Mouse (Mus musculus) adrenal gland, postnatal 10 days (tissue): ENCODE measurements around the gene Kbtbd13. TPM values are rescaled to one million over a fixed set of nuclear protein-coding genes. Genes with fewer than 3 reads are reported as not detected.
A peak's percentile ranks its signal among the peaks of the same experiment; 100 is the strongest.

Source experiments
- DNase-seq: peaks from one replicate; pipeline ENCODE4 v3.0.0; 2021; ENCODE audit warnings: mixed read lengths
- total RNA-seq, 2 experiments: library from RNA; stranded (reverse); gene quantifications; 2 replicates each; pipeline ENCODE4 v1.2.3; 2021

Kbtbd13 gene
- total RNA-seq, 2 experiments from 2014 or later = 0.84 to 3.9 TPM

DNA sequence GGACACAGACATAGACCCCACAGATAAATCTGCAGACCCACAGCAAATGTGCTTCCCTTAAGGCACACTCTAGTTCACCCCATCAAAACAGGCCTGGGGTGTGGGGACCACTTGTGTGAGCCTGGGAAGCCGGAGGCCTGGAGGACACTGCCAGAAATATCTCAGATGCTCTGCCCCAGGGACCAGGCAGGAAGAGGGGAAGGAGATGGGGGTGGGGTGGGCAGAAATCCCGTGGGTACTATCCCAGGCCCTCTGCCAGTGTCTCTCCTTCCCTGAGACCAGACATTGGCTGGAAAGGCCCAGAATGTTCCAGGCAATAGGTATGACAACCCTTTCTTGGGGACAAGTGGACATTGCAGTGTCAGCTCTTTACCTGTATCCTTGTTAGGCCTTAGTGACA lies 2.2 kb upstream of the Kbtbd13 start:
- DNase-seq = peak; percentile 43

DNA sequence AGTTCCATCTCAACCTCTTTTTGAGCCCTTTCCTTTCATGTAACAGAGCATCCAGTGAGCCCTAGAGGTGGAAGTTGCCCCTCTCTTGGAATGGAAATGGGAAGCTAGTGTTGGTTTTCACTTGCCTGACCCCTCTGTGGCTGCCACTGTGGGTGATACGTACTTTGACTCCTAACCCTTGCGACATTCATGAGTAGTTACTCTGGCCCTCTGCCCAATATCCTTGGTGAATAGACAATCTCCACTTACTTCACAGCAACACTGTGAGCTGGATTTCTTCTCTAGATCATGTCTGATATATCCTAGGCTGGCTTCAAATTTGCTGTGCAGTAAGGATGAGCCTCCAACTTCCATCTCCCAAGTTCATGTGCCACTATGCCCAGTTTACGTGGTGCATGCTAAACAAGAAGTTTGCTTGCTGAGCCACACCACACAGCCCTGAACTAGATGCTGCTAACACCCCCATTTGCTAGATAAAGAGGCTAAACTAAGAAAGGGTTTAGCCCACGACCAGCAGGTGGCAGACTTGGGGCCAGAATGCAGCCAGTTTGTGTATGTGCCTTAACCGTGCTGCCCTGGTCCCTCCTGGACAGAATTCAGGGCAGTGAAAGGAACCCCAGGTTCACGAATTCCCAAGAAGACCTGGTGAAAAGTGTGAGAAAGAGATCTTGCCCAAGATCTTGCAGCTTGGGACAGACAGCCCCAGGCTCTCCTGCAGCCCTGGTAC lies 1.3 kb upstream of the Kbtbd13 start:
- peak; percentile 84 for DNase-seq

DNA sequence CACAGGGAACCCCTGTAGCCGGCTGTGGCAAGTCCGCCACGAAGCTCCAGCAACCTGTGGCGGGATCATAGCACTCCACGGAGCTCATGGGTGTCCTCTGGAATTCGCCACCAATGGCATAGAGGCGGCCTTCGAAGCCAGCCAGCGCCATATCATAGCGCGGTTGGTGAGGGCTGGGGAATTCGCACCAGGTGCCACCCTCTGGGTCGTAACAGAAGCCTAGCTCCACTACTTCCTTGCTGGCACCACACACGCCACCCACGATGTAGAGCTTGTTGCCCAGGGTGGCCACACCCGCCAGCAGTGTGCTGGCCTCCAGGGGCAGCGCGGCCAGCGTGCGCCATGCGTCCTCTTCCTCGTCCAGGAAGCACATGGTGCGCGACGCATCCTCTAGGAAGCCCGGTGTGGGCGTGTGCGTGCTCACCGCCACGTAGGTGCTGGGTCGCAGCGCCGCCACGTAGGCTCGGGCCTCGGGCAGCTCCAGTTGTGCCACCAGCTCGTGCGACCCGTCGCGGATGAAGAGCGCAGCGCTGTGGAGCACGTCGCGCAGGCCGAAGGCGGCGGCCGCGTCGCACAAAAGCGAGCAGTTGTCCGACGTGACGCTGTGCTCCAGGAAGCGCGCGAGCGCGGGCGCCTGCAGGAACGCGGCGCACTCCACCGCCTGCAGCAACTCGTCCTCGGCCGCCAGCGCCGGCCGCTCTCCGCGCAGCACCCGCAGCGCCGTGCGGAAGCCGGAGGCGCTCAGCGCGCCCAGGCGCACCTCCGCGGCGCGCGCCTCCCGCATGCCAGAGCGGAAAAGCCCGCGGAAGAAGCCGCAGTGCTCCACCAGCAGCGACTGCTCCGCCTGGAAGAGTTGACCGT lies 470 bp downstream of the Kbtbd13 start:
- peak; percentile 35 for DNase-seq

DNA sequence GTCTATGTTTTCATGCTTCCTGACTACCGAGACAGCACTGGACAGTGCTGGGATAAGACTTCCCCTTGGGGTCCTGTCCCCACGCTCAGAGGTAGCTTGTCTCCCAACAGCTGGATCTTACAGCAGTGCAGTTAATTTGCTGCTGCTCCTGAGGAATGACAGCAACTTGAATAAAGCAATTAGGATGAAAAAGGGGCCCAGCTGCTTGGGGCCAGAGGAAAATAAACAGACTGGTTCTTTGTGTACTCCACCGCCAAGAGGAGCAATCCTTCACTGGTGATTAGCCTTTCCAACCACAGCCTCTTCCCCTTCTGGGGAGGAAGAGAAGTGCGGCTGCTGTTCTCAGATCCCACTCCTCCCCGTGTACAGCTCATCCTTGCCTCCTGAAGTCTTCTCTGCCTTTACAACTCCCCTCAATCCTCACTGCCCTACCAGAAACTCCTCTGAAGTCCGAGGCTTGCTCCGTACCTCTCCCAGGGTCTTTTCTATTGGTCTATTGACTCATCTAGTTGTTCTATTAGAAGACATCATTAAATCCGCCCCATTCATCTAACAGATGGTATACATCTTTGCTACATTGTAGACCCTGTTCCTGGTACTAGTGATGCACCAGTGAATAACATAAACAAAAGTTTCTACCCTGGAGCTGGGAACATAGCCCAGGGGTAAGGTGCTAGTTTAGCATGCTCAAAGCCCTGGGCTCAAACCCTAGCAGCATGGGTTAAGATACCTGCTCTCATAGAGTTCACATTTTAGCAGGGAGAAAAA lies 4.9 kb downstream of the Kbtbd13 start:
- no peak for DNase-seq

DNA sequence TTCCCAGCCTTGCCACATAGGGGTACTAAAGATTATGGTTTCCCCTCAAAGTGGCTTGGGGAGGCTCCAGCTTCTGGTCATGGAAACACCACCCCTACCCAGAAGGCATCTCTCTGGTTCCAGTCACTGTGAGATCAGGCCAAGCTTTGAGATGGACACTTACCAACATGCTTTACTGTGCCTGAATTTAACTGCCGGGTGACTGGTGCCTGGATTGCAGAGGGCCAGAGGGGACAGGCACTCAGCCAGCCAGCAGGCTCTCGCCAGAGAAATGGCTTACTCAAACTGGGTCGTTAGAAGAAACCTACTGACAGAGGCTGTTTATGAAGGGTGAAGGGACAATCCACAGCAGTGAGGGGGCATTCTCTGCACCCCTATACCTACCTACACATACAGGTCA lies 7.2 kb downstream of the Kbtbd13 start:
- peak; percentile 67 for DNase-seq

DNA sequence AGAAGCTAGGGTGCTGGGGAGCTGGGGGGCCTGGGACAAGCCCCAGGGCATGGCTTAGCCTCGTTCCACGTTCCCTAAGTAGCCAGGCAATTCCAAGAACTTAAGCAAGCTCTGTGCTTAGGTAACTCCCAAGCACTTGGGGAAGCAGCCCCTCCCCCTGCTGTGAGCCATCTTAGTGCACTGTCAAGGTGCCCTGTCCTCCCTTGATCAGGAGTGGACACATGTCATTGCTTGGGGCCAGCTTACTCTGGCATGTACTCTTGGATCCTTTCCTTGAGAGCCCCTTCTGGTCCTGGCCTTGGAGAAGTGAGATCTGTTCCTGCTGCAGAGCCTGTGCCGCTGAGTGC lies 8.7 kb downstream of the Kbtbd13 start:
- DNase-seq = peak; percentile 46

DNA sequence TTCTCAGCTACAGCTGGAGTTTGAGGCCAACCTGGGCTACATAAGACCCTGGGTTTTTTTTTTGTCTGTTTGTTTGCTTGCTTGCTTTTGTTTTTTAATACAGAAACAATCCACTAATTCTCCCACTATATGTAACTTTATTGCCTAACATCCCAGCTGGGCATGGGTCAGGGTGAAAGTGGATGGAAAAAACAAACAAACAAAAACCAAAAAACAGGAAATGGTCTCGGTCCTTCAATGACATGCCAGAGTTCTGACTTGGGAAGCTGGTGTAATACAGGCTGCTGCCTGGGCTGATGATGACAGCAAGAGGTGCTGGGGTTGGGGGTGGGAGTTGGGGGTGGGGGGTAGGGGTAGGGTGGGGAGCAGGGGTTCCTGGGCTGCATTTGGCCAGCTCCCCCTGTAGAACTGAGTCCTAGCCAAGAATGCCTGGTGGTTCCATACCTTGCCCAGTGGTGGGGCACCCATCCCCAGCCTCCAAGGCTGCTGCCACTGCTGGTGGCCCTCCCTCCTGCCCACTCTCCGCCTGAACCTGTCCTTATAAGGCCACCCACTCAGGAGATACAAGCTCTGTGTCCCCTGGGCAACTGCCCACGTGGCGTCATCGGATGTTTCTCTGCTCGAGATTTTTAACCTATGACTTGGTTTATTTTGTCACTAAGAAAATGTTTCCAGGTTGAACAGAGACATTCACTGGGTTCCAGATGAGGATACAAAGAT lies 9.3 kb downstream of the Kbtbd13 start:
- DNase-seq = no peak

DNA sequence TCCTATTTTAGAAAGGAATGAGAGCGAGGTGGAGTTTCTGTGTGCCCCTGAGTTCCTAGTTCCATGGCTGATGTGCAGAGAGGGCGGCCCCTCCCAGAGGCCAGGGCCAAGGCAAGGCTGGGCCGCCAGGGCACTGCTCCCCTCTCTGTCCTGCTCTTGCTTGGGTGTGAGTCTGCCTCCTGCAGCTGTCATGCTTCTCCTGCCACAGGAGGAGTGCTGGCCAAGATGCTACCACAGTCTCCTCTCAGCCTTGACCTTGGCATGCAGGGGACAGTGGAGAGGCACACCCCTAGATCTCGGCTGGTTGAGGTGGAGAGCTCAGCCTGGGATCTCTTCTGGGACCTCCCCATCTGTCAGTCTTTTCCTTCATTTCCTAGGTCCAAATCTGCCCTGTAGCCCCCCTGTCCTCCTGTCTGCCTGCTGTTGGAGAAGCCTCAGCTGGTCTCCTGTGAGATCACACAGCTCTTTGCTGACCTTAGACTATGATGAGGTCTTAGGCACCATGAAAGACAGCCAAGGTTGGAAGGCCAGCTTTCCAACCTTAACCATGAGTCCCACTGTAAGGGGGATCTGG lies 10.3 kb downstream of the Kbtbd13 start:
- DNase-seq = no peak

DNA sequence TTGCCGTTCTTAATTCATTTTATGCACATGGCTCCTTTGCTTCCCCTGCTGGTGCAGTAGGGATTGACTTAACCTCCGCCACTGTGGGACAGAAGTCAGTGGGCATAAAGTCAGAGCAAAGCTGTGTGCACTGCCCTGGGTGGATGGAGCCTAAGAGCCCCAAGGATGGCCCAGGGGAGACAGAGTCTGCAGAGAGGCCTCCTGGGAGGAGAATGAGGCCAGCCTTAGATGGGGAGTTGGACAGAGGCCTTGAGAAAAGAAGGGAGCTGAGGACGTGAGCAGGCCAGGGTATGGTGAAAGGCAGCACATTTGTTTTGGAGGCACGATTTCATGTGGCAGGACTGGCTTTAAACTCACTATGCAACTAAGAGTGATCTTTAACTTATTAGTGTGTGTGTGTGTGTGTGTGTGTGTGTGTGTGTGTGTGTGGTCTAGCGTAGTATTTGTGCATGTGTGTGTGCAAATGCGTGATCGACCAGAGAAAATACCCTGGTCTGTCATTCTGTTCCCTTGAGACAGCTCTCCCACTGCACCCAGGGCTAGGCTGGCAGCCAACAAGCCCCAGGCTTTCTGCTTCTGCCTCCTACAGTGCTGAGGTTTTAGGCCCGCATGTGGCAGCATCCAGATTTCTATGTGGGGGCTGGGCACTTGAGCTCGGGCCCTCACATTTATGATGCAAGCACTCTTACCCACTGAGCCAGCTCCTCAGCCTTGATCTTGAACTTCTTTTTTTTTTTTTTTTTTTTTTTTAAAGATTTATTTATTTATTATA lies 16.1 kb downstream of the Kbtbd13 start:
- DNase-seq = peak; percentile 74

DNA sequence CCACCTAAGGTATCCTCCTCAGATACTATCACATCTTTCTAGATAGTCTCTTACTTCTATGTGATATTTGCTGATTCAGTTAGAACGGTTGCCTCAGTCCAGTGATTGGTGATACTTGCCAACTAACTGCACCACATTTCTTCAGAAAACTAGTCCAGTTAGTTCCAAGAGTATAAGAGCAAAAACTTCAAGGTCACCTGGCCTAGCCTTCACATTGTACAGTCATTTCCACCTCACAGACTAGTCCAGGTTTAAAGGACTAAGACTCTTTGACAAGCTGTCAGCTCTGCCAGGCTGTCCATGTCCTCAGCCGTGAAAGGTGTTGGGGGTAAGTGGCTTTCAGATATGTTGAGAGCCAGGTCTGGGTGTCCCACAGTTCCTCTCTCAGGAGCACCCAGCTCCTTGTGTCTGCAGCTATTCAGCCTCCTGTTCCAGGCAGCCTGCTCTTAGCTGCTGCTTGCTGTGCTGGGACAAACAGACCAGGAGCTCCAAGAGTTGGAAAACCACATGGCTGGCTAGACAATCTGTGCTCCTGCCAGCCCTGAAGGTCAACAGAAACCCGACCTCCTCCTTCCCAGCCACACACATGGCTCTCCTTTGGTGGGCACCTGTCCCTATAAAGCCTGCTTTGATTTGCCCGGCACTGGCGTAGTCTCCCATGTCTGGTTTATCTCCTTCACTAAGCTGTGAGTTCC lies 16.8 kb downstream of the Kbtbd13 start:
- peak; percentile 58 for DNase-seq

DNA sequence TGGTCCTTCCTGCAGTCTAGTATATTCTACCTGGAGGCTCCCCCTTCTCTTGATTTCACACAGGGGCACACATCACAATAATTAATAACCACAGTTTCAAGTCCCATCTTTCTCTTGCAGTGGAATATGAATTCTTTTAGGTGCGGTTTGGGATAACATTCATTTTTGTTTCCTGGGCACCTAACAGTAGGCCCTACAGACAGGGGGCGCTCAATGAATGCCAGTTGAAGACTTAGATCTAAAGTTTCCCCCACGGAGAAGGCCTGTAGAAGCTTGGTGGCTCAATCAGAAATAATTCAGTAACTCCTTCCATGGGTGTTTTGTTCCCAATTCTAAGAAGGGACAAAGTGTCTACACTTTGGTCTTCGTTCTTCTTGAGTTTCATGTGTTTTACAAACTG lies 19.0 kb downstream of the Kbtbd13 start:
- DNase-seq = peak; percentile 72

DNA sequence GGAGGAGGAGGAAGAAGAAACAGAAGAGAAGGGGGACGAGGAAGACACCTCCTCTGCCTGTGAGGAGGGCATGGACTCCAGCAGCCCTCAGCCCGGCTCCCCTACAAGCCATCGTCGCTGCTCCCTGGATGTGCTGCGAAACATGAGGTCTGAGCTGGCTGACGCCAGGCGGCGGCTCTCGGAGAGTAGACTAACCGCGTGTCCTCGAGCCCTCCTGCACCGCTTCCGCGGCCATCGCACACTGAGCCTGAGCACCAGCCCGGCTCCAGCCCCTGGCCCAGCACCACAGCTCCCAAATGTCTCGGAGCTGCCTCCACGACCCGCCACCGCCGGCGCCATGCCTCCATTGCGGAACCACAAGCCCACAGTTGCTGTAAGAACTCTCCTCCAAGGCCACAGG lies 19.7 kb downstream of the Kbtbd13 start:
- DNase-seq = no peak

DNA sequence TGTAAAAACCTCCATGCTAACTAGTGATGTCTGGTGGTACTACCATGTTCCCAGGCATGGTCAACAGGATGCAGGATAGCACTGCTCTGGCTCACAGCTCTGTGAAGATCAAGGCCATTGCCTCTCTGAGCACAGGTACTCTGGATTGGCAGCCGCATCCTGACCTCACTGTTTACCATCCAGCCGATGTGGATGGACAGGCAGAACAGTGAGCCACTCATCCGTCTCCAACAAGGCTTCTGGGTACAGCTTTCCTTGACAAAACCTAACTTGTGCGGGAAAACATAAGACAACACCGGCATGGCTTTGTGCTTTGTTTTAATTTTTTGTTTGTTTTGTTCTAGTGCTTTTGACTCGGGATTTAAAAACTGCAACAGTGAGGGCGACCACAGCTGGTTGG lies 25.7 kb downstream of the Kbtbd13 start:
- DNase-seq = no peak

DNA sequence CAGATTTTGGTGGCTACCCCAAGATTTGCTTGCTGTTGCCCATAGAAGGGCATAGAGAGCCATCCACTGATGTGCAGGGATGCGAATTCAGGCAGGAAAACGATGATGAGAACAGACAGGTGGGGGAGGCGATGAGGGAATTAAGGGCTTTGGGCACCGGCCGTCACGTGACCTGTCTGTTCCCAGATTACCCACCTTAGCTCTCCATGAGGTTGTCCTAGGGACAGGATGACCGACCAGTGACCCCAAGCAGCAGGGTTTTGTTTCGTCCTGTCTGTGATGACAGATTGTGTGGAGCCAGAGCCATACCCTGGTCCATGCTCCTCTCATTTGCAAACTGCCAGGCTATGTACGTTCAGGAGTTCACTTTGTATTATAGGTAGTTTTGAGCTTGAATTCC lies 27.8 kb downstream of the Kbtbd13 start:
- DNase-seq = no peak

DNA sequence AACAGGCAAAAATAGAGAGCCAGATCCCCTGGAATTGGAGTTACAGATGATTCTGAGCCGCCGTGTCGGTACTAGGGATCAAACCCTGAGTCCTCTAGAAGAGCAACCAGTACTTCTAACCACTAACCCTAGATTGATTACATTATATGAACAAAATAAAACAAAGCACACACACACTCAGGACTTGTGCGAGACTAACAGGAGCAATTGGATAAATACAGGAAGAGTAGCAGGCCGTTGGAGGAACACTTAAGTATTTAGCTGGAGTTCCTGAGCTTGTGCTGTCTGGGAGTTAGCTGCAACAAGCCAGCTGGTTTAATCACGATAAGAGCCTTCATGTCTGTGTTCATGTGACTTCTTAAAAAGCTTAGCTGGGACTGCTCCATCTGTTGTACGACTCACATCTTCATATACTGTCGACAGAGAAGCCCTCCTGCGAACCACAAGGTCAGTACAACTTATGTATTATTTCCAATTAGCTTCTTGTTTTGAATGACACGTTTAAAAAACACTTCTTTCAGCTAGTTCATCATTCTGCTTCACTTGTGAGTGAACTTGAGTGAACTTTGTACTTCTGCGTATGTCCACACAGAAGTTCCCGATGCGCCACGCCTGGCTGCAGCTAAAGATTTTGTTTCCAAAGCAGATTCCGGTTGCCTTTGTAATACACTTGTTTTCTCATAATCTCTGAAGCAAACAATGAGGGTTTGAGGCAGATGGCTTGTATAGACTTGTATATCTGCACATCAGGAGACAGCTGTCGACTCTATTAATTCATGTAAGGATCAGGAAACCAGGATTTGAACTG lies 30.6 kb downstream of the Kbtbd13 start, which contains the start of gene Ubap1l:
Gene Ubap1l, plus strand, starts transcription at position 401 of the 808 bp plus-strand sequence.
- no peak for DNase-seq

DNA sequence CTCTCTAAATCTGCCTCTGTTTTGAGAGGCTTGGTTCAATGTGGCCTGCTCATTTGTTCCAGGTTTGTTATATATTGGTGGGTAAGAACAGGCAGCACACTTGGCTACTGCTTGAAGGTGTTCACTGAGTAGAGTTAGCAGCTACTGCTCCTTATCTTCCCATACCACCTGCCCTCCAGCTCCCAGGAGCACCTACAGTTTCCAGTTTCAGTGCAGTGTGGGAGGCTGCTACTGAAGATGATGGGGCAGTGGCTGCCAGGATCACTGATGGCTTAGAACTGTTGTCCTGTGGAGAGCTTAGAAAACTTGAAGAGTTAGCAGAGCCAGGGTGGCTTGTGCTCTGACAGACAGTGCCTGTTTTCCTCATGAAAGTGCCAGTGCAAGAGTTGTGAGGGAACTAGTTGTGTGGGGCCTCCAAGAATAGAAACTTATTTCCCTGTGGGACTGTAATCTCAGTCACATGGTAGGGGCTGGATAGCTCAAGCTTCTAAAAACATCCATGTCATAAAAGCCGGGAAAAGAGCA lies 32.4 kb downstream of the Kbtbd13 start:
- no peak for DNase-seq

DNA sequence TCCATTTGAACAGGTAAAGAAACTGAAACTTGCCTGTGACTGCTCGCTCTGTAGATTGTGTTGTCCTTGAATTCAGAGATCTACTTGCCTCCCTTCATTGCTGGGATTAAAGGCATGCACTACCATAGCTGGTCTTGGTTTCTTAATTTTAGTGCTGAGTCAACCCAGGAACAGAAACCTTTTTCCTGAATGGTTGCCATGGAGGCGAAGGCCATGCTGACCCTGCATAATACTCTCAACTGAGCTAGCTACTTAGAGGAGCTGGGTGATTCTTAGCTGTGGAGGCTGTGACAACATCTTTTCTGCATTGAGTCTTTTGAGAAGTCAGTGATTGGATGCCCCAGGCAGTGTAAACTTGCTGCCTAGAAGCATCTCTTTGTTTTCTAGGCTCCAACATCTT lies 34.5 kb downstream of the Kbtbd13 start:
- DNase-seq = peak; percentile 73

DNA sequence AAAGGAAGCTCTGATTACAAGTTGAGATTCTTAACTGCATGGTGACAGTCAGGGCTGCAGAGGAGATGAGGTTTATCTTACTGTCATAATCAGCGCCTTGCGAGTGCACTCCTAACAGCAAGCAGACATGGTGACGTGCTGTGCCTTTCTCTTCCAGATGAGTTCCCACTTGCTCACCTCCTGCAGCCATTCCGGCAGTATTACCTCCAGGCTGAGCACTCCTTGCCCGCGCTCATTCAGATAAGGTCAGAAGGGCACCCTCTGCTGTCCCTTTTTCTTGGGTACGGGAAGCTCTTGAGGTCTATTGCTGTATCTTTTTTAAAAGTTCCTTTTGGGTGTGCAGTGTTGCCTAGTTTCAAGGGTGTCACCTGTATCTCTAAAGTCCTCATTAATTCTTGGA lies 34.9 kb downstream of the Kbtbd13 start:
- no peak for DNase-seq

DNA sequence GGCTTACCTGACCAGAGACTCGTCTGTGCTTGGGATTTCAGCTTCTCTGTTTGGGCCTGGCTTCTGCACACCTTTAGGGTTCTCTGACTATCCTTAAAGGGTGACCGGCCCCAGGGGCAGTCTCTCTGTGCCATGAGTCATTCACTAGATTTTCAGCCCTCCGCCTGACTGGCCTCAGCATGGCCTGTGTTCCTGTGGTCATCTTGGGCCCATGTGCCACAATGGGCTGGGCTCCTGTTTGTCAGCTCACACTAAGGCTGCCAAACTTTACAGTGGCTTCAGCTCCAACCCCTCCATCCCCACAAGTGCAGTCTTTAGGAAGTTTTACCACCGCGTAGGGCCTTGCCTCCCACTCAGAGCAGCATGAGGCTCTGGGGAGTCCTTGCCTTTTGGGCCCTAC lies 38.2 kb downstream of the Kbtbd13 start:
- DNase-seq = no peak
